Mouse (Mus musculus) ovary, postnatal 14 days (tissue): ENCODE results near the gene Fggy.
A peak's percentile ranks its signal among the peaks of the same experiment; 100 is the strongest.

Experiments
- DNase-seq: peaks from one replicate; pipeline ENCODE4 v3.0.0; 2022; ENCODE audit warnings: low spot score

The Fggy gene

GRCm38 (mm10) chr4:95557333-95557956 is at the start of gene Fggy:
Gene Fggy, plus strand, starts transcription at chr4:95557507.
- DNase-seq, result peak; percentile 99

DNA sequence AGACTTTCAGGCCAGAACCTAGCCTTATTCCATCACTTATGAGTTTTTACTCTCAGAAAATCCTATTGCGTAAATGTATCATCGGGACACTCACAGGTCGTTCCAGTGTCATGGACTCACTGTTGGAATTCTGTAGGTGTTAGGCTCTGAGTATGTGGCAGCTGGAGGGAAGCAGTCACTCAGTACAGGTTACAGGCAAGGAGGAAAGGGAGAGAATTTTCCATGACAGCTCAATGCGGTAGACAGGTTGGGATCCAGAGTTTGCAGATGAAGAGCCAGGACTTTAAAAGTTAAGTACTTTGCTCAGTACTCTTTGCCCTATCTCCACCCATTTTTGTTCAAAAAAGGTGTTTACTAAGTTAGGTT is 49.4 kb upstream of the Fggy start:
- DNase-seq, result no peak

- DNase-seq, result no peak
Observed at GRCm38 (mm10) chr4:95518382-95518781, 38.9 kb upstream of the Fggy start.

DNA sequence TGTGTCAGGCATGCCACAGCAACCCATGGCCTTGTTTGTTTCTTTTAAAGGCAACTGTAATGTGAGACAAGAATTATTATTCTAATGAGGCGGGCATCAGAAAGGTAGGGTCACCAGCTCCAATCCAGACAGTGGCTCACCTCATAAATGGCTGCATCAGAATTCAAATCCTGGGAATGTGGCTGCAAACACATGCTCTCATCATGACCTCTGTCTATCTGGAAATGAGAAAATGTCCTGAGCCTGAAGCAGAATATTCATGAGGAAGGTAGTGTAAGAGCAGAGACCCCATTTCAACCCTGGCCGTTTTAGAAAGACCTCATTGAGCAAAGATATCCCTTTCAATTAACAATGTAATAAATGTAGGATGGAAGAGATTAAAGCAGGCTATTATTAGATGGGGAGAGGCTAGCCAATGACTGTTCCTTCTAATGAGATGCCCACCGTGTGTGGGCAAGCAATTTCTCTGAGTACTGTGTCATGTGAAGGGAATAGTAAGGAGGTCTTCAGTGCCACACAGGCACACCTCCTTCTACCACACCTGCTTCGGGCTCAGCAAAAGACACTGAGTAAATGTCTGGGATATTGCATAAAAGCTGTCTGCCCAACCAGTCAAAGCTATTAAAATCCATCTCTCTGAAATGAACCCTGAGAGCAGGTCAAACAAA is 37.2 kb upstream of the Fggy start:
- no peak for DNase-seq

DNA sequence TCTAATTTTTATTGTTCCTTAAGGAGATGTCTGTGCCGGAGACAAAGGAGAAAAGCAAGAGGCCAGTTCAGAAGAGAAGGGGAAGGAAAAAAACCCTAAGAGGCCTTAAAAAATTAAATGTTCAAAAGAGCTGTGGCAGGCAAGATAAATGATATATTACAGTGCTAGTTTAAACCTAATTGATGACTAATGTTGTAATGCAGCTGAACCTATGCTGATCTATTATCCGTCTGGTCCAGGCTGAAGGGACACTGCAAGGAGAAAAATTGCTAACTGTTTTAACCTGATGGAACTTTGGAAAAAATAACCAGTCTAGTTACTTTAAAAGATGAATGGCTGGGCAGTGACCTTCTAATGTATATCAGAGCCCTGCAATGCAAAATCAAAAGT is 36.7 kb upstream of the Fggy start:
- no peak for DNase-seq

DNA sequence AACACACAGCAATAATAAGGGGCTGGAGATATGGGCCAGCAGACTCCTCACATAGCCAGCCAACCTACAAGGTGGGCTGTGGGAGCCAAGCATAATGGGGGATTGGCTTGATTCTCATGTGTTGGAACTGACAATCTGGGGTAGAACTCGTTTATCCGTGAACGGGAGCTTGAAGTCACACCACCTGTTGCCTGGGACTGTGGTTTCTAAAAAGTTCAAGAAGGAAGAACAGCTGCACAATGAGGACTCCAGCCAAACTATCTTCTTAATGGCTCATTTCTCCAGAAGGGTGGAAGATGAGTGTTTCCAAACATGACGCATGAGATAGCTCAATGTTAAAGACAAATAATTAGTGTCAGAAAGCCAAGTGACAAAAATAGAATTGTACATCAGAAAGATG is 30.7 kb upstream of the Fggy start:
- DNase-seq, result no peak

DNA sequence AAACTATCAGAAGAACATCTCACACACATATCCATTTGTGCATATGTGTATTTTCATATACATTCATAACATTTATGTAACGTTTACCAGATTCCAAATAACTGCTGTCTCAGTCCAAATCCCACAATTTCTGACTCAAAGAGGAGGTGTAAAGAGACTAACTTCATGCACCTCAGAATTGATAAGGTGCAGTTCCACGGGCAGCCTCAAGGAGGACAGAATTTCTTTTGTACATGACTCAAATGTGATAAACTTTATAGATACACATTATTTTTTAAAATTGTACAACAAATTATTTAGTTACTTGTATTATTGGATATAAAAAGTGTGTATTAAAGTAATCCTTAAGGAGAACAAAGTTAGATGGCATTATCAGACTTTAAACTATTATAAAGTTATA is 26.6 kb upstream of the Fggy start:
- no peak for DNase-seq

- DNase-seq, result no peak
Observed at GRCm38 (mm10) chr4:95533946-95534345, 23.4 kb upstream of the Fggy start.

DNA sequence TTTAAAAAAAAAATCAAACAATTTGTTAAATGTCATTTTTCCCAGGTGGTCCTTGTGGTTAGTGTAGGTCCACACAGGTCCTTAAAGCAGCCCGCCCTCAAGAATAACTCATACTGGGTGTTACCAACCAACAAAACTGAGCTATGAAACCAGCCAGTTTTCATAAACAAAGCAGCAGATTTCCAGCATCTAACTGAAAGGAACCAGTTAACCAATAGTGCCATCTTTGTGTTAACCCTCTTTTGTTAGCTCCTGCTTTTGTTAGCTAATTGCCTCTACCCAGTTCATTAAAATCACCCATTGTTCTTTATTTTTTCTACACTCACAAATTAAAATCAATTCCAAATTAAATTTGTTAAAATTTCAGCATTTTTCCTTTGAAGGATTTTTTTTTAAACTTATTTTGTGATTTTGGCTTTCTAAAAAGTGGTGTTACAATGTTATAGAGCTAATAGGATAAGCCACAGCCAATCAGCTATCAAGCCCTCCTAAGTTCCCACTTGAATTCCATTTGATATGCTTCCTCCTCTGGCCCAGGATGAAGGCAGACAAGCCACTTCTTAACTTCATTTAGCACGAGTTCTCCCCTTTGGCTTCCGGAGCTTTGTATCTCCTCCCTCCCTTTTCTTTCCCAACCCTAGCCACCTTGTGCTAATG is 15.8 kb upstream of the Fggy start:
- DNase-seq, result no peak

DNA sequence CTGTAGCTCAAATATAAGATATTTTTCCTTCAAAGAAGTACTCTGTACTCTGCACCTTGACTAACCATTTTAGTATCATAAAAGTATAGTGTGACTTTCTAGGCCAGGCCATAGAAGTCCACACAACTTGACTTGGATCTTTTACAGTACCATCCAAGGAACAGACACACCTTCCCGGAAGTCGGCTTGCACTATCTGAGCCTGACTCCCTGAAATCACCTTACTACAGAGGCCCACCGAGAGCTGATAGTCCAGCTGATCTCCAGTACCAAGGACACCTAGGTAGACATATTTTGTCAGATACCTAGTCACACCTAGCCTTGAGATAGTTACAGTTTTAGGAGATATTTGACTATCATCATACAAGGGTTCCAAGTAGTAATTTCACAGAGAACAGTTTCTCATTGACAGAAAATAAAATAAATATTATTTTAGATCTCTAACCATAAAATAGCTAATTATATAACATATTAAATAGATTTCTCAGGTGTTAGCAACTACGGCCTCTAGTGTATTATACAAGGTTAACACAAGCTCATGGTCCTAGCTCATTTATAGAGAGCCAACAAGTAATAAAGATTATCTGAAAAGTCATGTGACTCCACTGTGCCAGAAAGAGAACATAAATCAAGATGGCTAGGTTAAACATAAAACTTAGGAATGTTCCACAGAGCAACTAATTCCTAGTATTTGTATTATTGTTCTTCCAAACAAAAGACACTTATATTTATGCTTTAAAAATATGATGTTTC is 15.1 kb upstream of the Fggy start:
- DNase-seq, result no peak

DNA sequence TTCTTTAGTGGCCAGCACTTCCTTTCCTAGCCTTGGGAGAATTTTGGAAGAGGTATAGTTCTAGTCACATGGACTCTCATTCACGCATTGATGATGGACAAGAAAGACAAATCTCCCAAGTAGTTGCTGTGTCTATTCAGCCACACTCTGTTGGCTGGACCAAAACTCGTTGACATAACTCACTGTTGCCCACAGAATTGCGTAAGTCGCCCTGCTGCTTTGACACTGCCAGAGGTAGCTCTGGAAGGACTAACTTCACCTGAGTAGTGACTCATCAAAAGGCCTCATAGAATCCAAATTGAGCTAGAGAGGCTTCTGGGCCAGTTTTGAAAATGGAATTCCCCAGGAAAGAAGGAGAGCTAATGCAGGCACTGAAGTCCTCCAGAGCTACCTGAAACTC is 13.8 kb upstream of the Fggy start:
- no peak for DNase-seq

DNA sequence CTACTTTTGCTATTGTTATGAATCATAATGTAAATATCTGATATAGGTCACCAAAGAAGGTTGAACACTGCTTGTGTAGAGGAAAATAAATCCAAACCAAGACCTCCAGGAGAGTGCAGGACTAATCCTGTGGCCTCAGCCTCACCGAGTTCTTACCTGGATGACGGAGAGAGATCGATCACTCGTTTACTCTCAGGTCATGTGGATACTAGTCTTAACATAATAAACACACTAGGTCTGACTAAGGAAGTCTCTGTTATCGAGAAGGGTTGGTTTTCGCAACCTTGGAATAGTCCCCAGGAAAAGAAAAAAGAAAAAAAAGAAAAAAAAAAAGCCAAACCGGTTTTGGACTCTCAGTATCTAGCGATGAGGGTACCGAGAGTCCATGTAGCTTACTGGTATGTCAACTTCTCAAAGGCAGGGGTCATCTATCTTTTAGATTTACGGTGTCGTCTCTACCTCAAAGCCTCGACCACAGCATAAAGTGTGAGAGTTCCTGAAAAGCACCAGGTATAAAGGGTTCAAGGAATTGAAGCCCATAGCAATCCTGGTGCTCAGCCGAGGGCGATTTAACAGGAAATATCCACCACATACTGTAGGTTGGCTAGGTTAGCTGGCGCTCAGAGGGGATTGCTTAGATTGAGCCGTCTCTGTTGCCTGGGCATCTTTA is 509 bp upstream of the Fggy start:
- DNase-seq, result no peak

DNA sequence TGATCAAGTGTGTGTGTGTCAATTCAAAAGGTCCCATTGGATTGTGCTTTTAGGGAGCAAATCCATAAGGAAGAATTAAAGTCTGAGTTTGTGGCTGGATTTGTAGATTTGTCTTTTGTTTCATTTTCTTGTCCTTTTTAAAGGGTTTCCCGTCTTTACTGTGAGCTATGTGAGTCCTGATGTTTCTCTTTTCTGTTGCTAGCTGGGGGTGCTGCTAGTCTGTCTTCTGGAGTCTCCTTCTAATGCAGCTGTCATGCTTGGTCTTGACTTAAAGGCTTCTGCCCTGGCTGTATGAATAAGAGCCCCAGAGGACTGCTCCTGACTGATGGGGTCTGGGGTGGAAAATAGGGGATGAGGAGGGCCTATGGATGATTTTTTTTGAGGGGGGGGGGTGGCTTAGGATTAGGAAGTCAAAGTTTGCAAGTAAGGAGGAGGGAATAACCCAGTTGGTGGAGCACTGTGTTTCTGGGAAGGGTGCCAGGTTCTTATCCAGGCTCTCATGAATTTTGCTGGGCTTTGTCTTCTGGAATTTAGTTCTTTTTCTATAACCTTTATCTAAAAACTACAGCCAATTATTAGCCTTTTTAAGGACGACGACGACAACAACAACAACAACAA is 1.1 kb downstream of the Fggy start:
- DNase-seq, result peak; percentile 41

GRCm38 (mm10) chr4:95571621-95572020 is 14.3 kb downstream of the Fggy start:
- DNase-seq, result no peak

- no peak for DNase-seq
Observed at GRCm38 (mm10) chr4:95573704-95574103, 16.4 kb downstream of the Fggy start.

DNA sequence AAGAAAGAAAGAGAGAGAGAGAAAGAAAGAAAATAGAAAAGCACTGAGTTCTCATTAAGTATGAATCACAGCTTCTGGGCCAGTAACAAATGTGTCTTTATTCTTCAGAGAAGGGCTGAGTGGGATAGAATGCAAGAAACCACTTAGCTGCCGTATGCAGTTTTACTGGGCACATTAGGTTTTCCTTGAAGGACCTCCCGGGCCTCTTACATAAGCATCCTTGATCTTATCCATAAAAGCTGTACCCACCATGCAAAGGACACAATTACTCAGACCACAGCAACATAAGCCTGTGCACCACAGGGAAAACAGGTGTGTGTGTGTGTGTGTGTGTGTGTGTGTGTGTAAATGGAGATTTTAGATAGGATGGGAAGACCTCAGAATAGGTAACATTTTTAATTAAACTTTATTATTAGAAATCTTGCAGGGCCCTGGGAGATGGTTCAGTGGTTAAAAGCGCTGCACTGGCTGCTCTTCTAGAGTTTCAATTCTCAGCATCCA is 18.2 kb downstream of the Fggy start:
- DNase-seq, result no peak

DNA sequence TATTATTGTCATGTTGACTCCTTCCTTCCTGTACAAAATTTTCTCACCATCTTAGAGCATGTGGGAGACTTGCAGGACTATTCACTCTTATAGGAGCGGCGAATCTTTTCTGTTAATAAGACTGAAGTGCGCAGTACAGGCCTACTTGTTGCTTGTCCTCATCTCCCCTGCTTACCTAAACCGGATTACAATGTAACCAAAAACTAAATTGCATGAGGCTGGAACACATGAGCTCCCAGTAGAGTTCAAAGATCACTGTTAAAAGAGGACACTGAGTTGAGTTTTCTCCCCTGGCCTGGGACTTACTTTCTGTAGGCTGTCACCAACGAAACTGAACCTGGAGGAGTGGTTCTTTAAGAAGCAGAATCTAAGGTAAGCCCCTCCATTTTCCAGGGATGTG is 21.9 kb downstream of the Fggy start:
- DNase-seq, result no peak

DNA sequence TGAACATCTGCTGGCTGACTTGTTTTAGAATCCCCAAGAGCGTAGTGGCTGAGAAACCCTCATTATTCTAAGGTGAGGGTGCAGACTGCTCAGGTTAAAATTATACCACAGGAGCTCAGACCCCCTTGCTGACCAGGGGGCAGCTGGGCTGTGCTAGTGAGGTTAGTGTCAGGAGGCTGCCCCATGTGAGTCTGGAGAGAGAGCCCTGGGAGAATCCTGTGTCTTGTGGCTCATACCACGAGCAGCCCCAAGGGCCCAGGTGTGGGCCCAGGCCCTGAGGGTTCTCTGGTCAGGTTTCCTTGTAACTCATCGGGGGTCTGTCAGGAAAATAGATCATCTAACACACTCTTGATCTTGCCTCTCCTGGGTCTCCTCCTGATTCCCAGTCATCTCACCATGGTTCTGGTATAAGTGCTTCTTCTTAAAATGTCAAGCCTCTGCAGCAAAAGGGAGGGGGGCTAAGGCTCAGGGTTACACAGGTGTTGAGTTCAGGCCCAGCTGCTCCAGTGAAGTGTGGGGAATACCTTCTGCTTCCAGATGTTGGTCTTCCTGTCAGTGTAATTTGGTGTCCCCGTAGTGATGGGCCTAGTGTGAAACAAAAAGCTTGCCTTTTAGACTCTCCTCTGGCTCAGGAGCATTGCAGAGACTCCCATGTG is 26.9 kb downstream of the Fggy start:
- no peak for DNase-seq

- no peak for DNase-seq
Observed at GRCm38 (mm10) chr4:95586274-95587001, 29.1 kb downstream of the Fggy start.

DNA sequence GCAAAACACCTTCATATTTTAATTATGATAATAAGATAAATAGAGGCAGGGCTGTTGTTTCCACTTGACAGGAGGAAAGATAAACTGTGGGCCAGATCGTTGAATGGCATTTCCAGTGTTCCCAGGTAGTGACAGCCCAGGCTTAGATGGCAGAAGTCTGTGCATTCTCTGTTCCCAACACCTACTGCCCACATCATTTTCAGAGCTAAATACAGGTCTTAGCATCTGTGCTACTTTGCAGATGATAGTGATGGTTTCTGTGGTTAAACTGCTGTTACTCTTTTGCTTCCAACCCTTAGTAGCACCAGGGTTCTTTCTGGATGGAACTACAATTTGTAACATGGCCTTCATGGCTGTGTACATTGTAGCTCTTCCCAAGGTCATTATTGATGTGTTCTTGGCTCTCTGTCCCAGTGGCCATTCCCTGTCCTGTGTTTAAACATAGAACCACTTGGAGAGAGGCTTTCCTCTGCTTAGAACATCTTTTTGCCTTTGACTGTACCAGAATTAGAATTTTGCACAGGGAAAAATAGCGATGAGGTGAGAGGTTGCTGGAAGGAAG is 31.5 kb downstream of the Fggy start:
- DNase-seq, result no peak
